Mouse (Mus musculus): ENCODE results near the gene Noc4l. TPM values are rescaled to one million over a fixed set of nuclear protein-coding genes. Genes with fewer than 3 reads are reported as not detected.

The Noc4l gene
- total and polyA plus RNA-seq, 3 experiments = 72.8 to 181 TPM; not detected in 1

- peaks cover 2 to 13% of the 10 kb centered on the region in 2 experiments; a peak in 2 of 4 replicates for H3K36me3 ChIP-seq (ENCODE audit: control insufficient read depth in 1 of 2, insufficient read depth in 2 of 2, low read length in 2 of 2)
- TF ChIP-seq BHLHE40 (IDR thresholded peaks at IDR 0.05; ENCODE audit: borderline replicate concordance, low read depth, low read length) = no peak
- TF ChIP-seq POLR2AphosphoS2 (IDR thresholded peaks at IDR 0.05; ENCODE audit: low read length) = peak; percentile 10; the same call in 1 of the 2 replicates
- no peak for TF ChIP-seq SIN3A (IDR thresholded peaks at IDR 0.05; ENCODE audit: low read length)
- no peak for TF ChIP-seq HCFC1 (IDR thresholded peaks at IDR 0.05; ENCODE audit: low read depth, low read length)
- no peak for TF ChIP-seq ZNF384 (IDR thresholded peaks at IDR 0.05; ENCODE audit: low read depth, low read length)
- H3K9me3 ChIP-seq (replicated peaks; ENCODE audit: insufficient read depth, low read length) = no peaks in the 10 kb centered on the region
- no peak overlapping the region for H3K9ac ChIP-seq (ENCODE audit: control insufficient read depth, low read depth, low read length, poor library complexity, severe bottlenecking)
- H3K4me1 ChIP-seq (ENCODE audit: control insufficient read depth in 1 of 2, insufficient read depth in 2 of 2, low read length in 2 of 2) = no peaks in the 10 kb centered on the region
- no peaks in the 10 kb centered on the region for H3K27me3 ChIP-seq (ENCODE audit: control insufficient read depth in 1 of 2, insufficient read depth in 2 of 2, low read length in 2 of 2)
- H3K79me2 ChIP-seq (ENCODE audit: control insufficient read depth, insufficient read depth, low read length, poor library complexity) = no peaks in the 10 kb centered on the region
- no peak for DNase-seq (ENCODE audit: low read depth, low spot score)
- no peak overlapping the region for H3K27ac ChIP-seq (ENCODE audit: control insufficient read depth, low read depth, low read length)
- no peak overlapping the region for H3K4me3 ChIP-seq (ENCODE audit: control insufficient read depth in 1 of 2, insufficient read depth in 1 of 2, low read depth in 2 of 2, low read length in 2 of 2)
Observed at GRCm38 (mm10) chr5:110665486-110666121, 12.4 kb upstream of the Noc4l start.

GRCm38 (mm10) chr5:110664750-110665269, 11.6 kb upstream of the Noc4l start:
- Histone ChIP-seq H3K36me3 (ENCODE audit: control insufficient read depth in 1 of 2, insufficient read depth in 2 of 2, low read length in 2 of 2) (peaks cover 2 to 11% of the 10 kb centered on the region in 2 experiments; a peak in 2 of 4 replicates), H3K27ac (ENCODE audit: control insufficient read depth, low read depth, low read length) (no peak overlapping the region), H3K4me3 (ENCODE audit: control insufficient read depth in 1 of 2, insufficient read depth in 1 of 2, low read depth in 2 of 2, low read length in 2 of 2) (no peak overlapping the region), H3K27me3 (ENCODE audit: control insufficient read depth in 1 of 2, insufficient read depth in 2 of 2, low read length in 2 of 2) (no peaks in the 10 kb centered on the region), H3K79me2 (ENCODE audit: control insufficient read depth, insufficient read depth, low read length, poor library complexity) (no peaks in the 10 kb centered on the region), H3K9me3 (replicated peaks; ENCODE audit: insufficient read depth, low read length) (no peaks in the 10 kb centered on the region), H3K4me1 (ENCODE audit: control insufficient read depth in 1 of 2, insufficient read depth in 2 of 2, low read length in 2 of 2) (no peaks in the 10 kb centered on the region), H3K9ac (ENCODE audit: control insufficient read depth, low read depth, low read length, poor library complexity, severe bottlenecking) (no peak overlapping the region)
- 0 out of 2 replicates have a peak, but pooled peaks have one; percentile 20 for TF ChIP-seq POLR2AphosphoS5 (IDR thresholded peaks at IDR 0.05; ENCODE audit: borderline replicate concordance, low read depth, low read length)
- peak; percentile 52 for TF ChIP-seq POLR2AphosphoS2 (IDR thresholded peaks at IDR 0.05; ENCODE audit: low read length)
- TF ChIP-seq ZNF384 (IDR thresholded peaks at IDR 0.05; ENCODE audit: low read depth, low read length) = no peak
- DNase-seq (ENCODE audit: low read depth, low spot score) = no peak

GRCm38 (mm10) chr5:110664041-110664440, 10.8 kb upstream of the Noc4l start:
- no peak for TF ChIP-seq CHD2 (IDR thresholded peaks at IDR 0.05; ENCODE audit: low read length)
- TF ChIP-seq NELFE (IDR thresholded peaks at IDR 0.05; ENCODE audit: low read depth, low read length) = no peak
- no peak for TF ChIP-seq RCOR1 (IDR thresholded peaks at IDR 0.05; ENCODE audit: low read depth, low read length)
- no peak for TF ChIP-seq MYB (IDR thresholded peaks at IDR 0.05; ENCODE audit: low read depth, low read length)
- no peak for TF ChIP-seq KAT2A (conservative IDR thresholded peaks at IDR 0.05; ENCODE audit: low read depth, low read length)
- no peak for TF ChIP-seq CHD1 (IDR thresholded peaks at IDR 0.05; ENCODE audit: low read depth, low read length)
- no peak for TF ChIP-seq TAL1 (IDR thresholded peaks at IDR 0.05; ENCODE audit: low read length)
- TF ChIP-seq TCF12 (IDR thresholded peaks at IDR 0.05; ENCODE audit: low read depth, low read length) = no peak
- TF ChIP-seq ZMIZ1 (IDR thresholded peaks at IDR 0.05; ENCODE audit: low read depth, low read length) = no peak
- TF ChIP-seq MAFK (IDR thresholded peaks at IDR 0.05; ENCODE audit: borderline replicate concordance, low read depth, low read length) = no peak
- TF ChIP-seq HCFC1 (IDR thresholded peaks at IDR 0.05; ENCODE audit: low read depth, low read length) = no peak
- no peak; the same call in 1 of the 2 replicates for TF ChIP-seq POLR2AphosphoS2 (IDR thresholded peaks at IDR 0.05; ENCODE audit: low read length)
- no peak for TF ChIP-seq ETS1 (IDR thresholded peaks at IDR 0.05; ENCODE audit: low read depth, low read length)
- no peak for TF ChIP-seq MXI1 (IDR thresholded peaks at IDR 0.05; ENCODE audit: low read depth, low read length)
- TF ChIP-seq ZNF384 (IDR thresholded peaks at IDR 0.05; ENCODE audit: low read depth, low read length) = no peak
- TF ChIP-seq POLR2A (IDR thresholded peaks at IDR 0.05; ENCODE audit: control insufficient read depth in 1 of 2, insufficient read depth in 1 of 2, low read depth in 1 of 2, low read length in 2 of 2, poor library complexity in 1 of 2) = no peak; a peak in 1 of 4 replicates
- TF ChIP-seq ZC3H11A (IDR thresholded peaks at IDR 0.05; ENCODE audit: low read depth, low read length) = no peak
- no peak for TF ChIP-seq JUND (IDR thresholded peaks at IDR 0.05; ENCODE audit: low read depth, low read length)
- H3K27ac ChIP-seq (ENCODE audit: control insufficient read depth, low read depth, low read length) = no peak overlapping the region

More at GRCm38 (mm10) chr5:110664041-110664440, 10.8 kb upstream of the Noc4l start:
- no peak for DNase-seq (ENCODE audit: low read depth, low spot score)
- Histone ChIP-seq H3K9ac (ENCODE audit: control insufficient read depth, low read depth, low read length, poor library complexity, severe bottlenecking) (no peak overlapping the region), H3K4me1 (ENCODE audit: control insufficient read depth in 1 of 2, insufficient read depth in 2 of 2, low read length in 2 of 2) (no peaks in the 10 kb centered on the region), H3K9me3 (replicated peaks; ENCODE audit: insufficient read depth, low read length) (no peaks in the 10 kb centered on the region), H3K36me3 (ENCODE audit: control insufficient read depth in 1 of 2, insufficient read depth in 2 of 2, low read length in 2 of 2) (peaks cover 2 to 9% of the 10 kb centered on the region in 2 experiments; a peak in 2 of 4 replicates), H3K79me2 (ENCODE audit: control insufficient read depth, insufficient read depth, low read length, poor library complexity) (no peaks in the 10 kb centered on the region), H3K27me3 (ENCODE audit: control insufficient read depth in 1 of 2, insufficient read depth in 2 of 2, low read length in 2 of 2) (no peaks in the 10 kb centered on the region), H3K4me3 (ENCODE audit: control insufficient read depth in 1 of 2, insufficient read depth in 1 of 2, low read depth in 2 of 2, low read length in 2 of 2) (no peak overlapping the region)
